Mouse (Mus musculus): ENCODE measurements at regions not wholly inside any gene's neighbourhood (a gene's known extent, or its start where the extent isn't known, plus 50 kb on each side); places are given as distances from the start of the nearest gene placed in this dataset.

DNA sequence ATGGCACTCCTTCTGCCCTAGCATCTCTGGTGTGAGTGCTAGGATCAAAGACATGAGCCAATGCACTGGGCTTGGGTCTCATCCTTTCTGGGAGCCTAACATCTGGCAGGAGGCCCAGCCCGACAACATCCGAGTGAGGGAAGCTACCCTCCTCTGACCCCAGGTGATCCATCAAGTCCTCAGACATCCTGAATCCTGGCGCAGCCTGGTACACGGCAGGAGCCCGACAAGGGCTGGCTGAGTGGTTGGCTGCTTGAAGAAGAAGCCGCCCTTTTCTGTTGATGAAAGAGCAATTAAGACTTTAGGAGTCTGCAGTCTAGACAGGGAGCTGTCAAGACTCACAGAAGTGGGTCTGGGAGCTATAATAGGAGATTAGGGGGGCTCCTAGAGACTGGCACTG is 342.1 kb downstream of the Rps24 start:
- H3K4me2 ChIP-seq (ENCODE audit: low read length): no peak overlapping the region
- DNase-seq (ENCODE audit: low spot score): peak; percentile 59

DNA sequence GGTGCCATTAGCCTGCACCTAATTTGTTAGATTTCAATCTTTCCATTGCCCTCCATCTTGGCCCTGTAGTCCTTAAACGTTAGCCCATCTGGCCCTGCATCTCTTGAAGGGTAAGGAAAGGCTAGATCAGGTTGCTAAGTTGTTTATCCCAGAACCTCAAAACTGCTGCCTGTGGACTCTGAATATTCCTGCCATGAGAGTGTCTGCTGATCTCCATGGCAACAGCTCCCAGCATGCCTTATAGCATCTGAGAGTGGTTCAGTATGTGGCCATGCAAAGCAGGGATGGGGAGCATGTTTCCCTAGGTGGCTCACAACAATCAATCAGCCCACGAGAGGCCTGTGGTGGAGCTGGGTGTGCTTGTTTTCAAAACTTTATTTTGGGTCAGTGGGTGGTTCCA is 346.3 kb downstream of the Rps24 start:
- Histone ChIP-seq H3K27me3 (ENCODE audit: insufficient read depth, low read length) (peaks cover 3% of the 10 kb centered on the region; the same call in 1 of the 2 replicates), H3K9ac (ENCODE audit: low read depth, low read length) (no peak overlapping the region), H3K4me1 (replicated peaks; ENCODE audit: insufficient read depth, low read length) (peaks cover 4% of the 10 kb centered on the region; the same call in 1 of the 2 replicates), H3K4me2 (ENCODE audit: low read length) (no peak overlapping the region), H3K9me3 (replicated peaks; ENCODE audit: low read length) (no peaks in the 10 kb centered on the region), H3K27ac (no peak overlapping the region), H3K4me3 (replicated peaks; ENCODE audit: low read depth, low read length) (no peak overlapping the region), H3K36me3 (ENCODE audit: insufficient read depth, low read length) (no peaks in the 10 kb centered on the region)
- TF ChIP-seq CTCF (IDR thresholded peaks at IDR 0.05; ENCODE audit: low read depth): no peak
- no peak for ATAC-seq (replicated peaks; ENCODE audit: low FRiP score, low read depth)
- 55% methylated on average over 2 of the region's 2 CpGs for WGBS
- DNase-seq (ENCODE audit: low spot score): no peak

More for the DNA sequence above, 342.1 kb downstream of the Rps24 start:
- H3K27ac ChIP-seq: no peak overlapping the region
- no peaks in the 10 kb centered on the region for H3K36me3 ChIP-seq (ENCODE audit: insufficient read depth, low read length)
- H3K9ac ChIP-seq (ENCODE audit: low read depth, low read length): no peak overlapping the region
- 14% methylated on average over 6 of the region's 6 CpGs for WGBS
- no peak for TF ChIP-seq CTCF (IDR thresholded peaks at IDR 0.05; ENCODE audit: low read depth)
- peaks cover 4% of the 10 kb centered on the region; the same call in 1 of the 2 replicates for H3K4me1 ChIP-seq (replicated peaks; ENCODE audit: insufficient read depth, low read length)
- no peaks in the 10 kb centered on the region for H3K9me3 ChIP-seq (replicated peaks; ENCODE audit: low read length)
- ATAC-seq (replicated peaks; ENCODE audit: low FRiP score, low read depth): no peak
- peaks cover 3% of the 10 kb centered on the region; the same call in 1 of the 2 replicates for H3K27me3 ChIP-seq (ENCODE audit: insufficient read depth, low read length)
- H3K4me3 ChIP-seq (replicated peaks; ENCODE audit: low read depth, low read length): no peak overlapping the region

DNA sequence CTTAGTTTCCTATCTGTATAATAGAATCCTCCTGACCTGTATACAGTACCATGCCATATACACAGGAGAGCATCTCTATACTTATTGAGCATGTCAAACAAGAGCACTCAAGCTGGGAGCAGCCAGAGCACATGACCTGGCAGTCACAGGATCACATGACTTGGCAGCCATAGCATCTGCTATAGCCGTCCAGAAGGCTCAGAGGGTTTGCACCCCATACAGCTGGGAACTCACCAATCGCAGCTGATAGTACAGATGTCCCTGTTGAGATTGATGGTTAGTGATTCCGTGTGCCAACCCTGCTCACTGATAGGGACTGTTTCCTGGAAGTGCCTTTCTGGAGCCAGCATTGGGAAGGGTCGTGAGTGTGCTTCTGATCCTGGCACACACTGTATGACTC is 351.3 kb downstream of the Rps24 start:
- DNase-seq (ENCODE audit: low spot score) (no peak), ATAC-seq (replicated peaks; ENCODE audit: low FRiP score, low read depth) (no peak)
- TF ChIP-seq CTCF (IDR thresholded peaks at IDR 0.05; ENCODE audit: low read depth): no peak
- Histone ChIP-seq H3K27ac (no peak overlapping the region), H3K4me1 (replicated peaks; ENCODE audit: insufficient read depth, low read length) (no peaks in the 10 kb centered on the region), H3K4me3 (replicated peaks; ENCODE audit: low read depth, low read length) (no peak overlapping the region), H3K4me2 (ENCODE audit: low read length) (no peak overlapping the region), H3K9me3 (replicated peaks; ENCODE audit: low read length) (no peaks in the 10 kb centered on the region), H3K9ac (ENCODE audit: low read depth, low read length) (no peak overlapping the region), H3K27me3 (ENCODE audit: insufficient read depth, low read length) (no peaks in the 10 kb centered on the region), H3K36me3 (ENCODE audit: insufficient read depth, low read length) (no peaks in the 10 kb centered on the region)
- WGBS: 82% methylated on average over 4 of the region's 4 CpGs

DNA sequence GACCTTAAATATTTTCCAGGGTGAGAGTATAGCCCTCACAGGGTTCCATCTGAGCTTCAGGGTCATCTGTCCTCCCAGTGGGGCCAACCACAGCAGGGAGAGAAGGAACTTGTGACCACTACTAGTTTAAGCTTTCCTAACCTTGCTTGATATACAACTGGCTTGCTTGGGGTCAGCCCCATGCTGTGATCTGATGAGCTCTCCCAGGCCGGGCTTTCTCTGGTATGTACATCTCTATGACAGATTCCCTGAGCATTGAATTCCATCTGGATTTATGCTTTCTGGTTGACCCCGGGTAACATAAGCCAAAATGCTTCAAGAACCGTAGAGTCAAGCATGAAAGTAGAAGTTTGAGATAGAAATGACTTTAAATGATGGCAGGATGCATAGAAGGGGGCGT is 352.1 kb downstream of the Rps24 start:
- TF ChIP-seq CTCF (IDR thresholded peaks at IDR 0.05; ENCODE audit: low read depth): no peak
- H3K4me1 ChIP-seq (replicated peaks; ENCODE audit: insufficient read depth, low read length): no peaks in the 10 kb centered on the region
- peak; percentile 52 for DNase-seq (ENCODE audit: low spot score)
- no peak for ATAC-seq (replicated peaks; ENCODE audit: low FRiP score, low read depth)
- 55% methylated on average over 4 of the region's 4 CpGs for WGBS
- no peak overlapping the region for H3K4me2 ChIP-seq (ENCODE audit: low read length)
- H3K27ac ChIP-seq: no peak overlapping the region
- H3K4me3 ChIP-seq (replicated peaks; ENCODE audit: low read depth, low read length): no peak overlapping the region
- H3K36me3 ChIP-seq (ENCODE audit: insufficient read depth, low read length): no peaks in the 10 kb centered on the region
- no peaks in the 10 kb centered on the region for H3K9me3 ChIP-seq (replicated peaks; ENCODE audit: low read length)
- H3K9ac ChIP-seq (ENCODE audit: low read depth, low read length): no peak overlapping the region
- H3K27me3 ChIP-seq (ENCODE audit: insufficient read depth, low read length): no peaks in the 10 kb centered on the region

DNA sequence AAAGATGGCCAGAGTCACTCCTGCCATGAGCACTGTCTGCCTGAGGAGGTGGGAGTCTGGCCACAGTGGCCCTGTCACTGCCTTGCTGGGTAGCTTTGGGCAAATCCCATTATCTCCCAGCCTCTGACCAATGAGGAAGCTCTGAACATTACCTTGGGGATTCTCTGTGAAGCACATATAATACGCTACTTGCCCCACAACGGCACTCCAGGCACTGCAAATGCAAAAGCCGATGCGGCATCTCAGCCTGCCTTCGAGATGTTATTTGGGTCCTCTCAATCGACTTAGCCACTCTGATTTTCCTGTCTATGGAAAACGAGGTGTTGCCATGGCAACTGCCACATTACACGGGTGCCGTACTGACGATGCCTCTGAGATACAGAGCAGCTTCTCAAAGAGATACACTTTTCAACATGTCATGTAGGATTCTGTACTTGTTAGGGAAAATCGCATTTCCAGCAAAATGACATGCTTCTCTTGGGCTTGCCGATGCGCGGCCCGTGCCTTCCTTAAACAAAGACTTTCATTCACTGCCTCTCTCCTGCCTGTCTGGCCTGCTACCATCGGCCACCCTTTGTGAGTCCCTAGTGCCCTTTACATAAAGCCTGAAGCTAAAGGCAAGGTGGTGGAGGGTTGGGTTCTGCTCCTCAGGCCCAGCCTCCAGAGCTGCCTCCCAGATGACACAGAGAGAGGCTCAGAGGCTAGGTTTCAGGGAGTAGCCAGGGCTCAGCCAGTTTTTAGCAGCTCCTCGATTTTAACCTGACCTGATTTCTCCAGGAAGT is 355.0 kb downstream of the Rps24 start:
- DNase-seq (ENCODE audit: low spot score): no peak
- no peak overlapping the region for H3K9ac ChIP-seq (ENCODE audit: low read depth, low read length)
- H3K9me3 ChIP-seq (replicated peaks; ENCODE audit: low read length): no peaks in the 10 kb centered on the region
- no peaks in the 10 kb centered on the region for H3K4me1 ChIP-seq (replicated peaks; ENCODE audit: insufficient read depth, low read length)
- no peaks in the 10 kb centered on the region for H3K27me3 ChIP-seq (ENCODE audit: insufficient read depth, low read length)
- no peak for TF ChIP-seq CTCF (IDR thresholded peaks at IDR 0.05; ENCODE audit: low read depth)
- H3K36me3 ChIP-seq (ENCODE audit: insufficient read depth, low read length): no peaks in the 10 kb centered on the region
- no peak overlapping the region for H3K4me3 ChIP-seq (replicated peaks; ENCODE audit: low read depth, low read length)
- ATAC-seq (replicated peaks; ENCODE audit: low FRiP score, low read depth): no peak
- WGBS: 67% methylated on average over 17 of the region's 17 CpGs
- no peak overlapping the region for H3K4me2 ChIP-seq (ENCODE audit: low read length)
- H3K27ac ChIP-seq: no peak overlapping the region

GRCm38 (mm10) chr14:24843626-24844025 is 356.7 kb downstream of the Rps24 start:
- Histone ChIP-seq H3K4me1 (replicated peaks; ENCODE audit: insufficient read depth, low read length) (no peaks in the 10 kb centered on the region), H3K4me3 (replicated peaks; ENCODE audit: low read depth, low read length) (no peak overlapping the region), H3K9ac (ENCODE audit: low read depth, low read length) (no peak overlapping the region), H3K27ac (no peak overlapping the region), H3K4me2 (ENCODE audit: low read length) (no peak overlapping the region), H3K36me3 (ENCODE audit: insufficient read depth, low read length) (no peaks in the 10 kb centered on the region), H3K9me3 (replicated peaks; ENCODE audit: low read length) (no peaks in the 10 kb centered on the region), H3K27me3 (ENCODE audit: insufficient read depth, low read length) (no peaks in the 10 kb centered on the region)
- 58% methylated on average over 4 of the region's 4 CpGs for WGBS
- TF ChIP-seq CTCF (IDR thresholded peaks at IDR 0.05; ENCODE audit: low read depth): no peak
- ATAC-seq (replicated peaks; ENCODE audit: low FRiP score, low read depth) (no peak), DNase-seq (ENCODE audit: low spot score) (no peak)
